Mouse (Mus musculus): ENCODE data around the gene Akap9.
"Not testable (repeated sequence)": the region's sequence is repeated elsewhere in the genome, so short reads cannot be mapped to it uniquely, and the experiment has no call there.

Akap9 gene

DNA sequence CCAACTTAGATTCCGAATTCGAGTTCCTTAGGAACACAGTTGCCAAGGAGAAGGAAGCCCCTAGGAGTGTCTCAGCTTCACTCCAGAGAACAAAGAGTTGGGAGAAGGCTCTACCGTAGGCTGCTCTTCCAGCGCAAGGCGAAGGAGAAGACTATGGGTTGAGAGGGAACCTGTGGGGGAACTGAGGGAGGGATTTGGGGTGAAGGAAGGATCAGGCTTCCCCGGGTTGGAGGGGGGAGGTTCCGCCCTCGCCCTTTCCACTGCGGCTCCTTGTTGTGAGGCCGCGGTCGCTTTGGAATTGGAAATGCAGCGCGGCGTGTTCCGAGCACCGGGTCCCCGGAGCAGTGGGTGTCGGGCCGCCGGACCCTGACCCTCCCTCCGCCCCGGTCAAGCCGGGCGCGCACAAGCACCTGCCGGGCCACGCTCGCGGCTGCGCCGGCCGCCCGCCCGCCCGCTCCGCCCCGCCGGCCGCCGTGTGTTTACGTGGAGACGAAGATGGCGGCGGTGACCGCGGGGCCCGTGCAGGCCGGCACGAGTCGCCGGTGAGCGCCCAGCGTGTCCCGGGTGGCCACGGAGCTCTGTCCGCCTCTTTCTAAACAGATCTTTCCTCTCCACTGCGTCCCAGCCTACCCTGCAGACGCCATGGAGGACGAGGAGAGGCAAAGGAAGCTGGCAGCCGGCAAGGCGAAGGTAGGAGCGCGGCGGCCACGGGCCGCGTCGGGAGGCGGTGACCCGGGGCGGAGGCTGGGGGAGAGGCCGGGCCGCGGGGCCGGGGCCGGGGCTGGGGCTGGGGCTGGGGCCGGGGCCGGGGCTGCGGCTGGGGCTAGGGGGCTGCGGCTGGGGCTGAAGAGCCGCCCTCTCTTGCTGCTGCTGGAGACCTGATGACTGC lies at the start of gene Akap9:
Gene Akap9 (plus strand): TSS at position 254 of the 889 bp plus-strand sequence.
- peak; percentile 83 for DNase-seq

DNA sequence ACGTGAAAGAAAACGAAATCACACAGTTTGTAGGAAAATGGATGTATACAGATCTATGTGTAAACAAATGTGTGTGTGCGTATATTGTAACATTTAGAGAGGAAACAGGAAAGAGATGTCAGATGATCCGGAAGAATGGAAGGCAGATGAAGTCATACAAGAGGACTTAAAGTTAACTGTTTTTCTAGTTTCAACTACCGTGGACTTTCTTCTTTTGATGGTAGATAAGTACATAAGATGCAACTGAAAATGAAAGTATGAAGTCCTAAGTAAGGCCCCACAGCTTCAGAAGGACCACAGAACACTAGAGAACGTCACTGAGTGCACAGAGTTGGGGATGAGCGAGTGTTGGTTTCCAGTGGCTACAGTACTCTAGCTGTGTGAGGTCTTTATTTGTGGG lies 41.0 kb upstream of the Akap9 start:
- DNase-seq = not testable (repeated sequence)

DNA sequence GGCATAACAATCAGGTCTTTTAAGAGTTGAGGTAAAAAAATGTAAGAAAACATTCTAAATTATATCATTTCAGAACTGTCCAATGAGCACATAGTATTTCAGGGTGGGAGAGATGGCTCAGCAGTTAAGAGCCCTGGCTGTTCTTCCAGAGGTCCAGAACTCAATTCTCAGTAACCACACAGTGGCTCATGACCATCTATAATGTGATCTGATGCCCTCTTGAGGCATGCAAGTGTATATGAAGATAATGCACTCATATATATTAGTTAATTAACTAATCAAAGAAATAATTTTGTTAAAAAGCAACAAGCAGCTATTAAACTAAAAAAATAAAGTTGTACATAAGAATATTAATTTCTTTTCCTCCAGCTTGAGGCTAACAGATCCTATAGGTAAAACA lies 38.7 kb upstream of the Akap9 start:
- no peak for DNase-seq

DNA sequence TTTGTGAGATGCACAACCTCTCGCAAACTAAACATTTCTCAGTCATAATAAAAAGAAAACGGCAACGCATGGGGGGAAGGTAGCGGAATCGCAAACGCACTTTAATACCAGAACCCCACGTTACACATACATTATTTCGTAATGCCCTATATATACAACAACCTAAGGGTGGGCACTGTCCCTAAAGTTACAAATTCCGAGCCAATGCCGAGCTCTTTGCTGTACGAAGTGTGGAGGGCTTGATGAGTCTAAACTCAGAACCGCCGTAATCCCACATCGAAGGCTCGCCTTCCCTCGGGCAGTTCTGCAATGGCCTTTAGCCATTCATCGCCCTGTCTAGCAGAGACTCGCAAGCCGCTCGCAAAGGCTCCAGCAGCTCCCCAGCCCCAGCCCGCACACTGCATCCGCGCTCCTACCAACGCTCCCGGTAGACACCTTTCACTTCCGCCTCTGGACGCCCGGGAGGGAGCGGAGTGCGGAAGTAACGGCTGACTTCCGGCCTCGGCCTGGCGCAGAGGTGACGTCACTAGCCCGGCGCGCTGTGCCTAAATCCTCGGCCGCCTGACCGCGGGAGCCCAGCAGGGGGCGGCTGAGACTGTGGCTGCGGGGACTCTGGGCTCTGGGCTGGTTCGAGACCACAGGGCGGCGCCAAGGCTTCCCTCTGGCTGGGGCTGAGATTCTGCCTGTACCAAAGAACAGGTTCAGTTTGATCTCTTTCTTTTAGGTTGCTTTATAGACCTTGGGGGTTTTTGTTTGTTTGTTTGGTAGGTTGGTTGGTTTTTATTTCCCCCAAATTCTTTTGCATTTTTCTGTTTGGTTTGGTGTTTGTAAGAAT lies 34.2 kb upstream of the Akap9 start, which contains the start of gene Mterf1a:
Gene Mterf1a (minus strand): TSS at position 475 of the 835 bp plus-strand sequence.
- DNase-seq = peak; percentile 26

DNA sequence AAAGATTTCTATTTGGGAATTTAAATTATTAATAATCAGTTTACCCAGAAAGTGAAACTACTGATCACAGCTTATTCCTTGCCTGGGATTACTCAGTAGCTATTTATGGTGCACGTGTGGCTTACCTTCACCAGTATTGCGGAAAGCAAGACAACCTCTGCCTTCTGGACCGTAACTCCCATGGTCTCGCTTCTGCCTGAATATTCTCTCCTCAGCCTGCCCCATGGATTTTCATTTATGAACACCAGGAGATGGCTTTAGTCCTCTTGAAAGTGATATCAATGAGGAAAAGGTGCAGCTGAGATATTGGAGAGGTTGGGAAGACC lies 33.6 kb upstream of the Akap9 start:
- not testable (repeated sequence) for DNase-seq

DNA sequence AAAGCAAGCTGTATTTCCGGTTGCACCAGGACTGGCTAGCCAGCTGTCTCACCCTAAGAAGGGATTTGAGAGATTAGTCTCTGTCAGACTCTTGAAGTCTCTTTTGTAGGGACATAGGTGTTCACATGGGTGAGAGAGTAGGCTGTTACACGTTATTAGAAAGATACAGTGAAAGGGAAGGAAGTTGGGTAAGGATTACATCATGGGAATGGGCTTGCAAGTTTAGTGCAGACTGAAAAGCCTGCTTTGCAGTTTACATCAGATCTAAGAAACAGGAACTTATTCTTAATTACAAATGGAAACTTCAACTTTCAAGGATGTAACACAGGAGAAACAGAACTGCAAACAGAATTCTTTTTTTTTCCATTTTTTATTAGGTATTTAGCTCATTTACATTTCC lies 22.4 kb upstream of the Akap9 start:
- no peak for DNase-seq

DNA sequence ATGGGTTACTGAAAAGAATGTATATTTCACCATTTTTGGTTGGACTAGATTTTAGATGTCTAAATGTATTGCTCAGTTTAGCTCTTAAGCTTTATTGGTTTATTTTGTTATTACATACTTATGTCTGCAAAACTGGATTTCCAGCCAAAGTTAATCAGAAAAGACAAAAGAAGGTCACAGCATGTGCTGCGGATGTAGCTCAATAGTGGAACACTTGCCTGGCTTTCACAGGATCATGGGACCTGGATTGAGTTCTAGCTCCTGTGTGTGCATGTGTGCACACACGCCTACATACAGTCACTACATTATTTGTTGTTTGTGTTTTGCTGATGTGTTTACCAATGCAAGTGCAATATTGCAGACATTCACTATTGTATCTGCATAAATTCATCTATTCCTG lies 5.5 kb upstream of the Akap9 start:
- no peak for DNase-seq

DNA sequence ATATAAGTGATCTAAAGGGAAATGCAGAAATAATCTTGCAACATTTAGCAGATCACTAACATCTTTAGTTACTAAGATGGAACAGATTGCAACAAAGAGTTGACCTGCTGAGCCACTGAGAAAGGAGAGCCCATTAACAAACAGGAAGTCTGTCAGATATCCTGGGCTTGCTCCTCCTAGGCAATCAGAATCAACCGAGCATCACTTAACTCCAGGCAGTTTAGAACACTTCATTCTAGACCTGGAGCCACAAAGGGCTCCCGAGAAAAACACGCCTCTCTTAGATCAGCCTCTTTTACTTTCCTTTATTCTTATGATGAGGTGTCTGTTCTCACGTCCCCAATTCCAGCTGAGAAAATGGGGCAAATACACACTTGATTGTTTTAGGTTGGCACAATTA lies 1.2 kb upstream of the Akap9 start:
- DNase-seq = no peak

DNA sequence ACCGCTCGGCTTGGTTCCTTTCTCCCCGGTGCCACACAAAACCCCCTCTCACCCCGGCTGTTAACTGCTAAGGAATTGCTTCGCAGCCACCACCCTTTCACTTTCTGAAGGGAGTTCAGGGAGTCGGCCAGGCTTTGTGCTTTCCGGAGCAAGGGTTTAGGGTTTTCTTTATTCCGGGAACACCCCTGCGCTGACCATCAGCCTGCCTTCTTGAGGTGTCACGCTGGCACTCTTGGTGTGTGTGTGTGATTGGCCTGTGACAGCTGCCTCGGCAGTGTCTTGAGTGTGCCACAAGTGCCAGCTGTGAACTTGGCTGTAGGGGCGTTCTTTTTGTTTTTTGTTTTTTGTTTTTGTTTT lies 814 bp downstream of the Akap9 start:
- peak; percentile 39 for DNase-seq

DNA sequence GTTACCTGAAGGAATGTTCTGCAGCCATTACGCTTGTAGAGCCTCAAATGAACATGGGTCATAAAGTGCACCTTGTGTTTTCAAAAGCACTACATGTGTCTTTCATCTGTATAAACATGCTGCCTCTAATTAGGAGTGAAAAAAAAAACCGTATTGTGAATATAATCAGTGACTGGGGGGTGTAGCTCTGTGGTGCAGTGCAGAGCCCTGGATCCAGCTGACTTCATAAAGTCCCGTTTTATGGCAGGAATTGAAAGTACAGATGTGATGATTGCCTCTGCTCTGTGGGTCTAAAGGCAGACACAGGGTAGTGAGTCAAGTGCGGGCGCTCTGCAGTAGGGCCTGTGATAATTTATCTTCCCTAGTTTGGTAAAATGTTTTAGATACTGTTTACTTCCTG lies 2.9 kb downstream of the Akap9 start:
- no peak for DNase-seq

DNA sequence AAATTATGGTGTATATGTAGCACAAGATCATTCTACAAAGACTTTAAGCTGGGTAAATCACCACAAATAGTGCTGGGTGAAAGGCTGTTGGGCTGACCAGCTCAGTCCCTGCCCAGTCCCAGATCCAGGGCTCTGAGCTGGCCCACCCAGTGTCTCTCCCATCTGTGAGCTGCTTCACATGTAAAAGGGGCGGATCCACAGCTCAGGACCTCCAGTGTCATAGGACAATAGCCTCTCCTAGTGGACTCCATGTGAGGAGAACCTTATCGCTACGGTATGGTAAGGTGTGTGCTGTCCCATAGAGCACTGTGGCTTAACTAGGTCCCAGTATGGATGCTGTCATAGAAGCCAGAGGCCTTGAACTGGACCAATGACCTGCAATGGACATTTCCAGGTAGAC lies 3.8 kb downstream of the Akap9 start:
- DNase-seq = no peak

DNA sequence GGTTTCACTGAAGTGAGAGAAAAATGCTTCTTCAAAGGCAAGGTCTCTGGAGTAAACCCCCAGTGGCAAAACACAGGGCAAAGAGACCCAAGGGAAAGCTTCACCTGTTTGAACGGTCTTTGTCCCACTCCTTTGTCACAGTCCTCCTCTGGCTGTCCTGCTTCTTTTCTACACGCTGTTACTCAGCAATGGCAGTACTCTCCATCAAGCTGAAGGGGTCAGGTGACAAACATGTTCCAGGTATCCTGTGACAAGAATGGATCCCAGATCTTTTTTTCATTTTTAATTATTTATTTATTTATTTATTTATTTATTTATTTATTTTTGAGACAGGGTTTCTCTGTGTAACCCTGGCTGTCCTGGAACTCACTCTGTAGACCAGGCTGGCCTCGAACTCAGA lies 5.7 kb downstream of the Akap9 start:
- no peak for DNase-seq

DNA sequence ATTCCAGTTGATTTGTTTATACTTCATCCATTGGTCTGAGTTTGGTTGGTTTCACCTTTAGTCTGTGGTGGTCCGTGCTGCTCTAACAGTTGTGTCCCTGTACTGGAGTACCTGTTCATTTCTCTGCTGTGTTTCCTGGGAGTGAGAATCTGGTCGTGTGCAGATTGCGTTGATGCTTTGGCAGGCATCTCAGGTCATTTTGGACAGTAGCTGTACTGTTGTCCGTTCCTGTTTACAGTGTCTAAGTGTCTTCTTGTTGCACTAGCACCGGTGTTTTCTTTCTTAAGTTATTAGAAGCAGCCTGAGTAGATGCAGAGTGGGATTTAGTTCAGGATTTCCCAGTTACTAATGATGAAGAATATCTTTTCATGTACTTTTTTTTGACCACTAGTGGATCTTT lies 7.4 kb downstream of the Akap9 start:
- DNase-seq = no peak

DNA sequence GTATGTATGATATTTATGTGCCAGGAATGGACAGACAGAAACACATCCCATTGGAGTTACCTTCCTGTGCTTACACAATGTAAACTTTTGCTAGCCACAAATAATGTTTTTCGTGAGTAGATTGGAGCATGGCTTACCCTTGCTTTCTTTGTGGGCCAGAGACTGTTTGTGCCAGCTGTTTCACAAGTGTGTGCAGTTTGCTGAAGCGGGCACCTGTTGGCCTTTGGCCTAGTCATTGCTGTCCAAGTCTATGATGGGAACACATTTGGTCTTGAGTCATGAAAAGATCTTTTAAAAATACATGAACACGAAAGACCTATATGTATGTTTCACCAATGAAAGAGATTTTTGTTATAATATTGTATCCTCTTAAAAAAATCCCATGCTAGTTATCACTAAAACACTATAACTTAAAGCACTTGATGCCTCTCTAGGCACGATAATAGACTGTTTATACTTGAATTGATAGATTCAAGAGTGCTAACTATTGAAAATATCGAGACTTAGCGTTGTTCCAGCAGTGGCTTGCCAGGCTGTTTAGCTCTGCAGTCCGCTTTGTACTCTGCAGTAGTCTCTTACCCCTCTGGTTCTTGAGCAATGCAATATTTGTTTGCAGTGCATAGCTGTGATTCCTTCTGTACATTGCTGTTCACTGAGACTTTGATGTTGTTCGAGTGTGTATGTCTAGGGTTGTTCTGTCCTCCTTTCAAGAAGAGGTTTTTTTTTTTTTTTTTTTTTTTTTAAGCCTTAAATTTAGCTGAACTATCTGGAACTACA lies 8.1 kb downstream of the Akap9 start:
- no peak for DNase-seq

DNA sequence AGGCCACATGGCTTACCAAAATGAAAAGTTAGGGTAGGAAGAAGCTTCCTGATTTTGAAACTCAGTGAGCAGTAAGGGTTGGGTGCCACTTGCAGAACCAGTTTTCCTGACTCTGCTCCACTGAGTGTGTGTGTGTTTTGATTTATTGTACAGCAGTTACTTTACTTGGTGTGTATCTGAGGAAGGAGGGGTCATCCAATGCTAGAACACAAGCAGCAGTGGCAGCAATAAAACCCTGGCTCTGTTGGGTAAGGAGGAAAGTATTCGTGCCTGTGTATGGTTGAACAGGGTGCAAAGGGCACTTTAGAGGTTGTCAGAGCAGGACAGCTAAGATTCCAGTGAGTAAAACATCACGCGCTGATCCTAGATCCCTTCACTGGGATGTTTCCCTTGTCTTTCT lies 11.1 kb downstream of the Akap9 start:
- no peak for DNase-seq

DNA sequence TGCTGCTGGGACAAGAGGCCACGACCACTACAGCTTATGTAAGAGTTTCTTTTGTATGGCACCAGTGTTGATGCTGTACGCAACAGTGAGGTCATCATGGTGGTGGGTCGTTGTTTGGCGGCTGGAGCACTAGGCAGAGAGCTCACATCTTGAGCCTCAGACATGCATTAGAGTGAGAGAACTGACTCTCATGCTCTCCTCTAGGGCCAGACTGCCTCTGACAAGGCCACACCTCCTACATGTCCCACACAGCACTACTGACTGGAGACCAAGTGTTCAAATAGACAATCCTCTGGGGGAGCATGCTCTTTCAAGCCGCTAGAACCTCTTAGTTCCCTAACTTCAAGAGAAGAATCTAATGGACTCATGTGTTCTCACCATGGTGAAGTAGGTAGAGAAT lies 11.5 kb downstream of the Akap9 start:
- no peak for DNase-seq

DNA sequence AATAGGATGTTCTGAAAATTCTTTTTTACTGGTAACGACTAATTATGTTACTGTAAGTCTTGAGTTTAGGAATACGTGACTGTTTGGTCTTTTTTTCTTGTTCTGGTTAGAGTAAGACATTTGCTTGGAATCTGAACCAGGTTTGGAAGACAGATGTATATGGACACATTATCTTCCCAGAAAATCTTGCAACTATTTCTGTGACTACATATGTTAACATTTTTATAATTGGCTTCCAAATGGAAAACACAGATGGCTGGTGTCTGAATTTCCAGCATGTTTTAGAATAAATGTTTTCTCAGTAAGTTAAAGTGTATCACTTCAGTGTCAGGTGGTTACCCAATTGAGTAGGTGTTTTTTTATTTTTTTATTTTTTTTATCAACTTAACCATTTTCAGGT lies 13.4 kb downstream of the Akap9 start:
- DNase-seq = no peak

DNA sequence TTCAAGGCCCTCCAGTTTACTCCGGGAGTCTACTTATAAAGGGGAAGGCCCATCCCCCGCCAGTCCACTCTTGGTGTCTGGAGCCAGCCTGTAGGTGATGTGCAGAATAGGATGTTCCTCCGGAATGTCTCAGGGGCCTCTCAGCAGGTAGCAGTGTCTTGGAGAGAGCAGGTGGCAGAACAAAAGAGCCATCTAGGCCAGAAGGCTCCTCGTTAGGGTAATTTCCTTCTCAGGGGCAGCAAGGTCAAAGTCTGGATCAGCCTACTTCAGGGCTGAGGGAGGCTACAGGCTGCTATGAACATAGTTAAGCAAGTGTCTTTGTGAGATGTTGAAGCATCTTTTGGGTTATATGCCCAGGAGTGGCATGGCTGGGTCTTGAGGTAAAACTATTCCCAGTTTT lies 15.3 kb downstream of the Akap9 start:
- DNase-seq = not testable (repeated sequence)

DNA sequence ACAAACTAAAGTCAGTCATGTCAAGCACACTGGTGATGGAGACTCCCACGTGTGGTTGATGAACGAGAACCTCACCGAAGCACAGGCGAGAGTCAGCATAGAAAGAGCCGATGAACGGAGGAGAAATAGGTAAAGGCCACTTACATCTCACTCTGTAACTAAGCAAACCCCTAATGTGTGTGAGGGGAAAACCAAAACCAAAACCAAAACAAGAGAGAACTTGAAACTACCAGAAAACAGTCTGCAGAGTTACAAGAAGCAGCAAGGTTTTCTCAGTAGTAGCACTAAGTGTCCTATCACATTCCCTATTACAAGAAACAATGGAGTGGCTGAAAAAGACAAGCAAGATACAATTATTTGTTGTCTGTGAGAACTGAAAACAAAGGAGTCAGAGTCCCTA lies 24.6 kb downstream of the Akap9 start:
- no peak for DNase-seq

DNA sequence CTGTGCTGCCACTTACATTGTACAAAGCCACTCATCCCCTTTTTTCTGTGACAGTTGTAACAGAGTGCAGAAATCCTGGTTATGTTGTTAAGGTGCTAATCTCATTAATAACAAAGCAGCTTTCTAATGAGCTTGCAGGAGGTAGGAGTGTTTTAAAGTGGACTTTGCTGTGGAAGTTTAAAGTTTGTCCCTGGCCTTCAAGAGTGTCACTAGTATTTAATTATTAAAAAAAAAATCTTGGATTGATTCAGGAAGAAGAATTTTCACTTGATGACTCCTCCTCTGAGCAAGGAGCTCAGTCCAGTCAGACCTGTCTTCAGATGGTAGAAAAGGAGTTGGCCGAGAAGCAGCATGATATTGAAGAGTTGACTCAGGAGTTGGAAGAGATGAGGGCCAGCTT lies 26.7 kb downstream of the Akap9 start:
- DNase-seq = no peak

DNA sequence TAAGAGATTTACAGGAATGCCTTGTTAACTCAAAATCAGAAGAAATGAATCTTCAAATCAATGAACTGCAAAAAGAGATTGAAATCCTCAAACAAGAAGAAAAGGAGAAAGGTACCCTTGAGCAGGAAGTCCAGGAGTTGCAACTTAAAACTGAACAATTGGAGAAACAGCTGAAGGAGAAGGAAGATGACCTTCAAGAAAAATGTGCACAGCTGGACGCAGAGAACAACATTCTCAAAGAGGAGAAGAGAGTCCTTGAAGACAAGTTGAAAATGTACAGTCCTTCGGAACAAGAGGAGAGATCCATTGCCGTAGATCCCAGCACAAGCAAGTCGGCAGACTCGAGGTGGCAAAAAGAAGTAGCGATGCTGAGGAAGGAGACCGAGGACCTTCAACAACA lies 33.4 kb downstream of the Akap9 start:
- DNase-seq = no peak

DNA sequence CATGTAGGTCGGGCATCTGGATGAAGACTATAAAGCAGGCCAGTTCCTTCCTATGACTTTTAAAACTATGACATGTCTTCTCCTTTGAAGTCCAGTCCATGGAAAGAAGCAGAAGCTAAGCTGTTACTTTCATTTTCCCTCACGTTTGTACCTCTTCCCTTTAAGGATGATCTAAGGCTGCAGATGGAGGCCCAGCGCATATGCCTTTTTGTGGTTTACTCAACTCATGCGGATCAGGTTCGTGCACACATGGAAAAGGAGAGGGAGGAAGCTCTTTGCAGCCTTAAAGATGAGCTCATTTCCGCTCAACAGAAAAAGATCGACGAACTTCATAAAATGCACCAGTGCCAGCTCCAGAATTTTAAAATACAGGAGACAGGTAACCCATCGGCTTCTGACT lies 40.6 kb downstream of the Akap9 start:
- DNase-seq = no peak

DNA sequence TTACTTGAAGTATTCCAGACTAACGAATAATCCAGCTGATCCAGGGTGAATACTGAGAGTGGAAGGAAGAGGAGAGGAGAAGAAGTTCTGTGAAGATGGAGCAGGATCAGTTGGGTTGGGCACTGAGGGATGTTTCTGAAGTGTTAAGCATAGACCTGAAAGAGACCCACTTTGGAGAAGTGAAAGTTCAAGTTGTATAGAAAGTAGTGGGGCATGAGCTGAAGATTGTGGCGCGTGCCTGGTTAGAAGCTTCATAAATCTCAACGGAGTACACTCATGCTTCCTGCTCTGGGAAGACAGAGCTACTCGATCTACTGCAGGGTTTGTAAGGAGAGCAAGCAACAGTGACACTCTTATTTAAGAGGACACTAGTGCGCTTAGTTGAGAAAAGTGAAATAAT lies 41.3 kb downstream of the Akap9 start:
- DNase-seq = no peak

DNA sequence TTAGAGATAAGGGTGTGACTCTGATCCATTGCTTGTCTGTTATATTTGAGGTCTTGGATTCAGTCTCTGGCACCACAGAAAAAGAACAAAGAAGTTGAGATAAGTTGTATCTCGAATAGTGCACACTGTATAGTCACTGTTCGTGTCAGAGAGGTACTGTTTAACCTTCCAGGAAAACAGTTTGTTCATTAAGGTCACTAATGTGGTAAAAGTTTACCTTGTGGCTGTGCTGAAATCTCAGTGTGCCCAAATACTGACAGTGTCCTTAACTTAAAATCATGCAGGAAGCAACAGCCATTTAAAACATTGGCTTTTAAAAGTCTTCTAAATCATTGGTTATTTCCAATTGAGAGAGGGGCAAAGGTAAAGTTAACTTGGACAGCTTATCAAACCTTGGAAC lies 43.1 kb downstream of the Akap9 start:
- no peak for DNase-seq

Data from kidney, postnatal 10 days (tissue).